Mouse (Mus musculus) adrenal gland, adult 18-20 months (tissue): ENCODE results near the gene Zkscan17. TPM values are rescaled to one million over a fixed set of nuclear protein-coding genes. Genes with fewer than 3 reads are reported as not detected.

ENCODE experiments used
- DNase-seq, 2 experiments: peaks; one replicate each; pipeline ENCODE4 v3.0.0; 2021 to 2022; ENCODE audit warnings: low spot score in 2 of 2
- total RNA-seq, 2 experiments: library from RNA; stranded (reverse); gene quantifications; 1 replicate in 1 of 2; 2 replicates in 1 of 2; pipeline ENCODE4 v1.2.3; 2021

Gene Zkscan17
- total RNA-seq, 2 experiments from 2014 or later = 13.7 to 15.5 TPM

GRCm38 (mm10) chr11:59519741-59520495 lies 6.6 kb downstream of the Zkscan17 start:
- no peak for DNase-seq

- no peak for DNase-seq
These were observed 8.3 kb downstream of the Zkscan17 start for GRCm38 (mm10) chr11:59518226-59518625.

GRCm38 (mm10) chr11:59517441-59517840 lies 9.1 kb downstream of the Zkscan17 start:
- DNase-seq = no peak

- no peak for DNase-seq
These were observed 11.8 kb downstream of the Zkscan17 start for GRCm38 (mm10) chr11:59514789-59515188.

GRCm38 (mm10) chr11:59514381-59514780 lies 12.2 kb downstream of the Zkscan17 start:
- DNase-seq = no peak

- DNase-seq = no peak
These were observed 13.0 kb downstream of the Zkscan17 start for GRCm38 (mm10) chr11:59513556-59513955.

- DNase-seq = no peak
These were observed 13.8 kb downstream of the Zkscan17 start for GRCm38 (mm10) chr11:59512733-59513132.

- no peak for DNase-seq
These were observed 15.0 kb downstream of the Zkscan17 start for GRCm38 (mm10) chr11:59511558-59511957.

GRCm38 (mm10) chr11:59506713-59507074 lies 19.9 kb downstream of the Zkscan17 start:
- DNase-seq = no peak

- DNase-seq = peak; percentile 78
These were observed 20.5 kb downstream of the Zkscan17 start for GRCm38 (mm10) chr11:59505839-59506712.

GRCm38 (mm10) chr11:59505351-59505838 lies 21.2 kb downstream of the Zkscan17 start:
- peak; percentile 45 to 47 for DNase-seq

- DNase-seq = no peak
These were observed 24.4 kb downstream of the Zkscan17 start for GRCm38 (mm10) chr11:59501978-59502700.

GRCm38 (mm10) chr11:59497747-59498146 lies 28.8 kb downstream of the Zkscan17 start:
- DNase-seq = no peak

GRCm38 (mm10) chr11:59496672-59497310 lies 29.8 kb downstream of the Zkscan17 start:
- DNase-seq = no peak

GRCm38 (mm10) chr11:59486222-59486621 lies 40.3 kb downstream of the Zkscan17 start:
- DNase-seq = no peak

- no peak for DNase-seq
These were observed 40.9 kb downstream of the Zkscan17 start for GRCm38 (mm10) chr11:59485641-59486040.

GRCm38 (mm10) chr11:59483212-59483611 lies 43.3 kb downstream of the Zkscan17 start:
- peak; percentile 29 to 37 for DNase-seq

GRCm38 (mm10) chr11:59477240-59477639 lies 49.3 kb downstream of the Zkscan17 start:
- no peak for DNase-seq

GRCm38 (mm10) chr11:59472326-59472677 lies 54.2 kb downstream of the Zkscan17 start, which contains the start of gene Zfp867:
Zfp867 (minus strand) TSS chr11:59472474.
- DNase-seq = peak; percentile 82

GRCm38 (mm10) chr11:59471413-59472325 lies 54.9 kb downstream of the Zkscan17 start:
- DNase-seq = no peak
